Mouse (Mus musculus): ENCODE measurements around the gene Olfr1340. TPM values are rescaled to one million over a fixed set of nuclear protein-coding genes. Genes with fewer than 3 reads are reported as not detected.

Gene Olfr1340
- polyA plus RNA-seq (2014; fragmentation: Illumina TruSeq; extraction: RNeasy Lipid Tissue Mini Kit (QIAGEN cat#74804); ENCODE audit: low read depth, low replicate concordance) = not detected

DNA sequence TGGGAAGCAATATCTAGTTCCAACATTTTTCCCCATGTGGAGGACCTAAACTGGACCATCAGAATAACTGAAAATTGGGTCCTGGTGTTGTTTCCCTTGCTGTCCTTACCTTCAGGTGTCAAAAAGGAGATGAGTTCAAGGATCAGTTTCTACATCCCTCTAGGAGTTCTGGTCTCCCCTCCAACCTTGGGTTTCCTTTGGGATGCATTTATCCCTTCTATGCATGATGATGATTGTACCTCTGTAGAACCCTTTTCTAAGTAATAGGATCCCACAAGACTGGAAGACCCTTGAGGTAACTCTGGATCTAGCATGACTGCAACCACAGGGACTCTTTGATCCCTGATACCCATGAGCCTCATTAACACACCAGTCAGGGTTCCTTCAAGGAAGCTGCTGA lies at the start of gene Olfr1340:
Gene Olfr1340, plus strand, starts transcription at position 301 of the 400 bp plus-strand sequence.

DNA sequence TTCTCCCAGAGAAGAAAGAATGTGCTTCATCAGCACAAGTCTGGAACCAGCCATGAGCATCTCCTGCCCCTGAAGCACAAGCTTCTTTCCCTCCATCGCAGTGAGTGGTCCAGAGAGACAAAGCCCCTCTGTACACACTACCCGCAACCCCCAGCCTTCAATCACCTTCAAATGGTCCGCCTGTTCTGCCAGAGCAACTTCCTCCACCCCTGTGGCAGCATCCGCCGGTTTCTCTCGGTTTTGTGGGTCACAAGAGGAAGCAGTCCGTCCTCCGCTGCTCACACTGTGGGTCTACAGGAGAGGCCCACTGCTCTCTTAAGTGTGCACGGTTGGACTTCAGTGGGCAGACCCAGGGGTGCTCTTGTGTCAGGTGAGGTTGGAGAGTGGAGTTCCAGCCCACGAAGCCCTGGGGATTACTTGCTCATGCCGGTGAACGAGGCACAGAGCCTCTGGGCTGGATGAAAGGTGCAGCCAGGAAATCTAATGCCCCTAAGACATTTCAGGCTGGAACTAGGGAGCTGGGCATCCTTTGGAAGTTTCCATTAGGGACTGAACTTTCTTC lies 27.4 kb upstream of the Olfr1340 start, which contains the start of gene Olfr1342:
Gene Olfr1342, minus strand, starts transcription at position 345 of the 562 bp plus-strand sequence.

DNA sequence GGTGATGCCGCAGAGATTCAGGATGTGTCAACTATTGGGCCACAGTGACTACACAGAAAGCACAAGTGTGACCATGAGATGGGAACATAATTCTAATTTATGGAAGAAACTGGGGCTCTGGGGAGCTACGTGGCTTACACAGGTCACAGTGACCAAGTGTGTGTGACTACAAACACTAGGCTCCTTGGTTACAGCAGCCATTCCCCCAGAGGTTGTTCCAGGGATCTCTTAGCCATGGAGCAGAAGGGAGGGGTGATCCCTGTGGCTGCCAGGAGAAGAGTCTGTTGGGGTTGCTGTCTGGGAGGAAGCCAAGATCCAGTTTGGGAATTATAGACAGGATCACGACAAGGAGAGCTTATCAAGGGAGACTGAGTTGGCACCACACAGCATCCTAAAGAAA lies 16.7 kb upstream of the Olfr1340 start, which contains the start of gene Olfr1341:
Gene Olfr1341, plus strand, starts transcription at position 301 of the 400 bp plus-strand sequence.

DNA sequence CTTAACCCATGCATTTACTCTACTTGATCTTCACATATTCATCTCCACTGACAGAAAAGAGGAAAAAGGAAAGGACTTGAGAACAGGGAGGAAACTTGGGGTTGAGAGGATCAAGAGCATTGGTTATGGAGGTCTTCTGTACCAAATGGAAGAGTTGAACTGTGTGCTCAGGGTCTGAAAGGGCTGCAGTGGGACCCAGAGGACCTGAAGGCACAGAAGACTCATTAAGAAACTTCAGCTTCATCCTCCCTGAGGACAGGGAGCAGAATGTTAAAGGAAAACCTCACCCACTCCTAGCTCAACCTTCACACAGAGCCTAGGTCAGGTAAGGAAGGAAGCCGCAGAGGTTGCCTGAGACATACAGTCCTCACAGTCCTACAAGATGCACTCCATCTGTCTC lies 11.9 kb downstream of the Olfr1340 start, which contains the start of gene Olfr1339:
Gene Olfr1339, plus strand, starts transcription at position 301 of the 400 bp plus-strand sequence.

DNA sequence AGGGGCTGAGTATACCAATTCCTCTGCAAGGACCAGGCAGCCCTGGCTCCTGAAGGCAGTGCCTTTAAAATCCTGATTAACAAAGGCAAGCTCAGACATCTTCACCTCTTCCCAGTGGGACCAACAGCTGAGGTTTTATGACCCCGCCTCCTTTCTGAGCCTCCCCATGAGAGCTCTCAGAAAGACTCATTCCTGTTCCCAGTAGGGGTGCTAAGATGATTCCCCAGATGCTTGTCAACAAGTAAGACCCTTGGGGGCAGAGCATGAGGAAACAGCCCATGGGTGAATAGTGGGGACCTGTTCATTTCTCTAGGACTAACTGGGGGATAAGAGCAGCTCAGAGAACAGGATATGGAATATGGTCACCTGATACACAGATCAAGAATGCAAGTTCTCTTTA lies 38.7 kb downstream of the Olfr1340 start, which contains the start of gene Olfr1338:
Gene Olfr1338, minus strand, starts transcription at position 101 of the 400 bp plus-strand sequence.

Other genes with a start within 250 kb of the Olfr1340 start
- 1.4 TPM for gene Tie1, start 230.1 kb upstream of the Olfr1340 start, polyA plus RNA-seq (2014; fragmentation: Illumina TruSeq; extraction: RNeasy Lipid Tissue Mini Kit (QIAGEN cat#74804); ENCODE audit: low read depth, low replicate concordance)
- 17.4 TPM for gene 2610528J11Rik, start 193.1 kb upstream of the Olfr1340 start, polyA plus RNA-seq (2014; fragmentation: Illumina TruSeq; extraction: RNeasy Lipid Tissue Mini Kit (QIAGEN cat#74804); ENCODE audit: low read depth, low replicate concordance)
- gene Tmem125, start 176.1 kb upstream of the Olfr1340 start, polyA plus RNA-seq (2014; fragmentation: Illumina TruSeq; extraction: RNeasy Lipid Tissue Mini Kit (QIAGEN cat#74804); ENCODE audit: low read depth, low replicate concordance) = 4.9 TPM
- not detected for gene Cfap57, start 99.4 kb upstream of the Olfr1340 start, polyA plus RNA-seq (2014; fragmentation: Illumina TruSeq; extraction: RNeasy Lipid Tissue Mini Kit (QIAGEN cat#74804); ENCODE audit: low read depth, low replicate concordance)
- gene Ebna1bp2, start 99.3 kb upstream of the Olfr1340 start, polyA plus RNA-seq (2014; fragmentation: Illumina TruSeq; extraction: RNeasy Lipid Tissue Mini Kit (QIAGEN cat#74804); ENCODE audit: low read depth, low replicate concordance) = 21.4 TPM
- not detected for gene Olfr62, start 61.2 kb upstream of the Olfr1340 start, polyA plus RNA-seq (2014; fragmentation: Illumina TruSeq; extraction: RNeasy Lipid Tissue Mini Kit (QIAGEN cat#74804); ENCODE audit: low read depth, low replicate concordance)
- not detected for gene Olfr1342, start 27.4 kb upstream of the Olfr1340 start, polyA plus RNA-seq (2014; fragmentation: Illumina TruSeq; extraction: RNeasy Lipid Tissue Mini Kit (QIAGEN cat#74804); ENCODE audit: low read depth, low replicate concordance)
- gene Olfr1341, start 16.6 kb upstream of the Olfr1340 start, polyA plus RNA-seq (2014; fragmentation: Illumina TruSeq; extraction: RNeasy Lipid Tissue Mini Kit (QIAGEN cat#74804); ENCODE audit: low read depth, low replicate concordance) = not detected
- gene Olfr1339, start 12.0 kb downstream of the Olfr1340 start, polyA plus RNA-seq (2014; fragmentation: Illumina TruSeq; extraction: RNeasy Lipid Tissue Mini Kit (QIAGEN cat#74804); ENCODE audit: low read depth, low replicate concordance) = not detected
- gene Olfr1338, start 38.6 kb downstream of the Olfr1340 start, polyA plus RNA-seq (2014; fragmentation: Illumina TruSeq; extraction: RNeasy Lipid Tissue Mini Kit (QIAGEN cat#74804); ENCODE audit: low read depth, low replicate concordance) = not detected
- gene Olfr1337, start 62.4 kb downstream of the Olfr1340 start, polyA plus RNA-seq (2014; fragmentation: Illumina TruSeq; extraction: RNeasy Lipid Tissue Mini Kit (QIAGEN cat#74804); ENCODE audit: low read depth, low replicate concordance) = not detected
- not detected for gene Olfr1335, start 89.8 kb downstream of the Olfr1340 start, polyA plus RNA-seq (2014; fragmentation: Illumina TruSeq; extraction: RNeasy Lipid Tissue Mini Kit (QIAGEN cat#74804); ENCODE audit: low read depth, low replicate concordance)
- not detected for gene Olfr1333, start 116.1 kb downstream of the Olfr1340 start, polyA plus RNA-seq (2014; fragmentation: Illumina TruSeq; extraction: RNeasy Lipid Tissue Mini Kit (QIAGEN cat#74804); ENCODE audit: low read depth, low replicate concordance)
- gene Olfr1331, start 144.5 kb downstream of the Olfr1340 start, polyA plus RNA-seq (2014; fragmentation: Illumina TruSeq; extraction: RNeasy Lipid Tissue Mini Kit (QIAGEN cat#74804); ENCODE audit: low read depth, low replicate concordance) = not detected
- not detected for gene Olfr1330, start 168.5 kb downstream of the Olfr1340 start, polyA plus RNA-seq (2014; fragmentation: Illumina TruSeq; extraction: RNeasy Lipid Tissue Mini Kit (QIAGEN cat#74804); ENCODE audit: low read depth, low replicate concordance)
- gene Olfr1329, start 197.3 kb downstream of the Olfr1340 start, polyA plus RNA-seq (2014; fragmentation: Illumina TruSeq; extraction: RNeasy Lipid Tissue Mini Kit (QIAGEN cat#74804); ENCODE audit: low read depth, low replicate concordance) = not detected
- not detected for gene Olfr1328, start 218.5 kb downstream of the Olfr1340 start, polyA plus RNA-seq (2014; fragmentation: Illumina TruSeq; extraction: RNeasy Lipid Tissue Mini Kit (QIAGEN cat#74804); ENCODE audit: low read depth, low replicate concordance)
- not detected for gene Lao1, start 241.4 kb downstream of the Olfr1340 start, polyA plus RNA-seq (2014; fragmentation: Illumina TruSeq; extraction: RNeasy Lipid Tissue Mini Kit (QIAGEN cat#74804); ENCODE audit: low read depth, low replicate concordance)

All from kidney, adult 10 weeks (tissue).